21 mouse cellular contexts compared by ENCODE assay signal in the genomic region with DNA sequence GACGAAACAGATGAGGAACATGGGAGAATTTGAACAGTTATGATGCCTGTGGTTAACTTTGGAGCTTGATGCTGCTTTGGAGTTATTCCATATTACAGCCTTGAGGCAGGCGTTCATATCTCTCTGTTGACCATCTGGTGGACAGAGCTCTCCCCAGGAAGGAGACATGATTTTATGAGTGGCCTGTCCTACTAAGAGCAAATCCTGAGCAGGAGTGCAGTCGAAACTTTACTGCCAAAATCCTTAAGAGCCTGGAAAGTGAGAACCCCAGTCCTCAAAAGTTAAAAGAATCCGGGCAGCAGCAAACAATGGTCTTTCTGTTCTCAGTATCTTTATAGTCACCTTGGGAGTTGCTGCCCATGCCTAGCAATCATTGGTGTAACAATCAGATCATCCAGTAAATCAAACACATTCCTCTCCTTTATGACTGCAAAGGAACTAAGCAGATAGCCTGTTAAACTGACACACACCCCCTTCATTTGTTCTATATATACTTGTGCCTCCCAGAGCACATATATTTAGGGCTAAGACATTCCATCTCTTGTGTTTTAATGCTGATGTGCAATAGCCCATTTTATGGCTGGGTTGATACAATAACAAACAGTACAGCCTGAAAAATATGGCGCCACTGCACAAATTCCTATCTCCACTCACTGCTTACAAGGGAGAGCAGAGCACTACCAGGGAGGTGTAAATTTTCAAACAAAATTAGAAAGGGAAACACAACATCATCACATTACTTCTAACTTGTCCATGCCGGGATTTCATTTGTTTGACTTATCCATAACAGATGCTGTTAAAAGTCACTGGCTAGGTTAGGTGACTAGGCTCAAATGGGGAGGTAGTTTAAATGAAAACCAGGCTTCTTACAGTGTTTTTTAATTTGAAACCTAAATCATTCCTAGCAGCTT.
A peak's percentile ranks its signal among the peaks of the same experiment; 100 is the strongest.
DNase-seq lines count a peak whose midpoint lies in the region; ATAC-seq and TF ChIP-seq lines count a peak whose summit lies in the region.
"Had no signal": no experiment of that assay in that cellular context is flagged by ENCODE, and none has a peak within 500 bp of the region (broad histone marks: within the 10 kb centered on the region; RNA-seq: fewer than 3 reads in every experiment).

No protein-coding gene starts in this region.

- H3K27me3 ChIP-seq in kidney, postnatal 0 days (ENCODE audit: insufficient read depth, low read length): no peaks in the 10 kb centered on the region
- no peaks in the 10 kb centered on the region for H3K27me3 ChIP-seq in kidney, adult 2 months (replicated peaks; ENCODE audit: control insufficient read depth, insufficient read depth, low read length)
- no peaks in the 10 kb centered on the region for H3K27me3 ChIP-seq in limb, embryonic 12.5 days
- H3K27me3 ChIP-seq in heart, embryonic 12.5 days (replicated peaks): no peaks in the 10 kb centered on the region
- H3K27me3 ChIP-seq: liver, embryonic 13.5 days had no signal

- H3K4me3 ChIP-seq in kidney, postnatal 0 days (replicated peaks; ENCODE audit: low read depth, low read length): no peak overlapping the region
- no peak overlapping the region for H3K4me3 ChIP-seq in kidney, adult 2 months (ENCODE audit: insufficient read depth, low read depth, low read length)
- H3K4me3 ChIP-seq in limb, embryonic 12.5 days (replicated peaks): no peak overlapping the region
- no peak overlapping the region for H3K4me3 ChIP-seq in heart, embryonic 12.5 days
- H3K4me3 ChIP-seq: liver, embryonic 13.5 days; midbrain, embryonic 10.5 days had no signal

- peak; percentile 21 for DNase-seq in embryo, embryonic 10.5 days (ENCODE audit: low spot score)
- DNase-seq in embryo, embryonic 9.5 days (ENCODE audit: extremely low spot score): no peak
- peak; percentile 8 for DNase-seq in kidney, postnatal 0 days (ENCODE audit: low spot score)
- no peak for DNase-seq in kidney, adult 2 months
- no peak for DNase-seq in layer of hippocampus, adult 8-10 months (ENCODE audit: low spot score in 2 of 2)
- DNase-seq in natural killer cell, adult 2 months (ENCODE audit: low spot score in 2 of 2): no peak
- DNase-seq: adrenal gland, postnatal 25 days; cerebellum, adult 11-12 months; cerebellum, postnatal 14 days; gastrocnemius, postnatal 36 days; kidney, postnatal 36 days; liver, embryonic 13.5 days; lung, embryonic 14.5 days; lung, postnatal 36 days had no signal

- H3K36me3 ChIP-seq in kidney, postnatal 0 days (ENCODE audit: insufficient read depth, low read length): no peaks in the 10 kb centered on the region
- no peaks in the 10 kb centered on the region for H3K36me3 ChIP-seq in kidney, adult 2 months (ENCODE audit: control insufficient read depth, insufficient read depth, low read length)
- H3K36me3 ChIP-seq in limb, embryonic 12.5 days: no peaks in the 10 kb centered on the region
- H3K36me3 ChIP-seq in heart, embryonic 12.5 days: no peaks in the 10 kb centered on the region
- H3K36me3 ChIP-seq: liver, embryonic 13.5 days; midbrain, embryonic 10.5 days had no signal

- no peak overlapping the region for H3K27ac ChIP-seq in kidney, postnatal 0 days
- H3K27ac ChIP-seq in kidney, adult 2 months (ENCODE audit: insufficient read depth, low read depth, low read length): no peak overlapping the region
- H3K27ac ChIP-seq in limb, embryonic 12.5 days: peak overlapping the region; percentile 59
- no peak overlapping the region for H3K27ac ChIP-seq in heart, embryonic 12.5 days (ENCODE audit: poor library complexity, severe bottlenecking)
- H3K27ac ChIP-seq: hindbrain, postnatal 0 days; liver, embryonic 13.5 days; midbrain, embryonic 10.5 days had no signal

- no peak for ATAC-seq in kidney, postnatal 0 days (replicated peaks; ENCODE audit: low FRiP score, low read depth)
- ATAC-seq in limb, embryonic 12.5 days (ENCODE audit: insufficient number of reproducible peaks, insufficient read depth, low FRiP score, low TSS enrichment, low read depth): peak; percentile 89
- no peak for ATAC-seq in heart, embryonic 12.5 days (ENCODE audit: insufficient number of reproducible peaks, low FRiP score)
- ATAC-seq: activated CD4-positive, CD25-positive, alpha-beta regulatory T cell, adult 4 months; forebrain, embryonic 16.5 days; hindbrain, postnatal 0 days; Patski had no signal

- no peak for TF ChIP-seq CTCF in kidney, postnatal 0 days (IDR thresholded peaks at IDR 0.05; ENCODE audit: low read depth)
- no peak for TF ChIP-seq CTCF in kidney, adult 2 months (conservative IDR thresholded peaks at IDR 0.05; ENCODE audit: insufficient read depth, insufficient read length, low read depth, low read length)

- H3K4me2 ChIP-seq in kidney, postnatal 0 days (ENCODE audit: low read length): no peak overlapping the region
- no peak overlapping the region; the same call in 1 of the 2 replicates for H3K4me2 ChIP-seq in limb, embryonic 12.5 days
- H3K4me2 ChIP-seq in heart, embryonic 12.5 days: no peak overlapping the region
- H3K4me2 ChIP-seq: liver, embryonic 13.5 days; lung, embryonic 14.5 days had no signal

- no peak for TF ChIP-seq POLR2A in kidney, adult 2 months (IDR thresholded peaks at IDR 0.05; ENCODE audit: low read depth, low read length)

- no peaks in the 10 kb centered on the region for H3K9me3 ChIP-seq in kidney, postnatal 0 days (replicated peaks; ENCODE audit: low read length)
- no peaks in the 10 kb centered on the region for H3K9me3 ChIP-seq in limb, embryonic 12.5 days
- no peaks in the 10 kb centered on the region for H3K9me3 ChIP-seq in heart, embryonic 12.5 days (replicated peaks)
- H3K9me3 ChIP-seq: liver, embryonic 13.5 days; midbrain, embryonic 10.5 days had no signal

- no peak overlapping the region for H3K9ac ChIP-seq in kidney, postnatal 0 days (ENCODE audit: low read depth, low read length)
- H3K9ac ChIP-seq in limb, embryonic 12.5 days (replicated peaks): no peak overlapping the region
- no peak overlapping the region for H3K9ac ChIP-seq in heart, embryonic 12.5 days
- H3K9ac ChIP-seq: liver, embryonic 13.5 days; lung, embryonic 14.5 days had no signal

- WGBS in kidney, postnatal 0 days: 29% methylated on average over 6 of the region's 6 CpGs
- WGBS in kidney, adult 2 months: 31% methylated on average over 6 of the region's 6 CpGs
- WGBS in limb, embryonic 12.5 days: 24% methylated on average over 6 of the region's 6 CpGs
- 64% methylated on average over 6 of the region's 6 CpGs for WGBS in heart, embryonic 12.5 days

- no peaks in the 10 kb centered on the region for H3K4me1 ChIP-seq in kidney, postnatal 0 days (replicated peaks; ENCODE audit: insufficient read depth, low read length)
- no peaks in the 10 kb centered on the region for H3K4me1 ChIP-seq in kidney, adult 2 months (ENCODE audit: control insufficient read depth, insufficient read depth, low read length)
- H3K4me1 ChIP-seq in limb, embryonic 12.5 days (replicated peaks): peaks cover 10% of the 10 kb centered on the region; the same call in 1 of the 2 replicates
- no peaks in the 10 kb centered on the region for H3K4me1 ChIP-seq in heart, embryonic 12.5 days (replicated peaks)
- H3K4me1 ChIP-seq: liver, embryonic 13.5 days; midbrain, embryonic 10.5 days had no signal

Comparison
In these comparisons a context has a peak if more than half of its experiments do, and no peak if none do; other contexts are left out.
1. DNase-seq: peak in embryo, embryonic 10.5 days (single experiment) and kidney, postnatal 0 days (single experiment); none in embryo, embryonic 9.5 days (single experiment), kidney, adult 2 months (single experiment), layer of hippocampus, adult 8-10 months (0 of 2) and natural killer cell, adult 2 months (0 of 2).